Mouse (Mus musculus): ENCODE measurements around the gene Rbm33. TPM values are rescaled to one million over a fixed set of nuclear protein-coding genes. Genes with fewer than 3 reads are reported as not detected.

Rbm33 gene
- total and polyA plus RNA-seq, 3 experiments: 13.6 to 41.1 (median 38.5) TPM

DNA sequence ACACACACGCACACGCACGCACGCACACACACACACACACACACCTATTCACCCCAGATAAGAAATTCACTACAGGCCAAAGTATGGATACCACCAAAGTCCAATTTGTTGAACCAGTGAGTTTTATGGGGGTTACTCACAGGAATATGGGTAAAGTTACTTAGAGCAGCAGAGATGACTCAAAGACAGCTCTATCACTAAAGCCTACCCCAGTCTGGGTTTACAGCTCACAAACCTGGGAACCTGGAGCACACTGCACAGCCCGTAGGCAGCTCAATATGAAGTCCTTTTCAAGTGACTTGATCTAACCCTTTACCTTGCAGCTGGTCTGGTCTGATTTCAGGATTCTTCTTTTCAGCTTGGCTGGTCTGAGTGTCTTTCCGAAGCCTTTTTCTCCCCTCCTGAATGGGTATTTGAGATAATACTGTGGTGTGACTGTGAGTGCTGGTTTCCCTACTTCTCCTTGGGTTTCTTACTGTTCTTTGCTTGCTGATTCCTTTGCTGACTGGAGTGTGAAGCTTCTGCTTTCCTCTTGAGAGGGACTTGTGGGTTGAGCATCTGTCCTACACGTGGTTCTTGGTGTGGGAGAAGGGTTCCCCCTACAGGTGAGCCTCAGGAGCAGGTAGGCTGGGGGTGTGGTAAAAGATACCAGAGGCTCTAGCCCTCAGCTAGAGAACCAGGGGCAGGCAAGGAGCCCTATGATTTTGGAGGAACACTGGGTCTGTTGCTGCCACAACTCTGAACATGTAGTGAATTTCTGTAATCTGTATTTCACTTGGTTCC, 12.3 kb downstream of the Rbm33 start:
- 79% methylated on average over 7 of the region's 7 CpGs for WGBS
- intact Hi-C loops (cut with DNase I): no loop called here

DNA sequence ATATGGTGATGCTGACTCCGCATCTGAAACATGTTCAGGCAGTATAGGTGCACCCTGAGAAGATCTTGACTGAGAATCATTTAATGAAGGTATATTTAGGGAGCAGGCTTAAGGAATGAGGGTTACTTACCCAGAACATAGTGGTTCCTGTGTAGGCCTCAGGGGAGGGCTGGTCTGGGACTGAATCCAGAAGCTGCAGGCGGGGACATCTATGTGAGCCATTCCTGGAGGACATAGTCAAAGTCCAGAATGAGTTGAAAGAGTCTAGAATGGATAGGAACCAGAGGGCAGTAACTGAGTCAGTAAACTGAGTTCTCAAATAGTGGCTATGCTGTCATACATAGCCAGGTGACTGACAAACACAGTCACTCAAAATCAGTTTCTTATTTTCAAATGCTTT, 16.8 kb downstream of the Rbm33 start:
- TF ChIP-seq EP300 (IDR thresholded peaks at IDR 0.05; ENCODE audit: insufficient read depth, low read depth, low read length) (no peak), CTCF (IDR thresholded peaks at IDR 0.05) (no peak), POLR2A (IDR thresholded peaks at IDR 0.05; ENCODE audit: insufficient read depth, low read depth, low read length) (no peak)
- intact Hi-C loops (cut with DNase I): no loop called here
- H3K4me3 ChIP-seq: no peak overlapping the region
- H3K4me1 ChIP-seq (ENCODE audit: control insufficient read depth, insufficient read depth, low read length): peaks cover 3% of the 10 kb centered on the region
- WGBS: 48% methylated on average over 2 of the region's 2 CpGs
- DNase-seq: peak; percentile 53 to 64
- H3K27ac ChIP-seq: no peak overlapping the region
- peaks cover 1% of the 10 kb centered on the region; the same call in 1 of the 2 replicates for H3K79me2 ChIP-seq (replicated peaks; ENCODE audit: control insufficient read depth, insufficient read depth, low read length)
- H3K27me3 ChIP-seq (ENCODE audit: control insufficient read depth, insufficient read depth, low read length): no peaks in the 10 kb centered on the region
- H3K9ac ChIP-seq (ENCODE audit: low read depth, low read length): no peak overlapping the region
- H3K36me3 ChIP-seq (ENCODE audit: control insufficient read depth, insufficient read depth, low read length): peaks cover 29% of the 10 kb centered on the region

More for the DNA sequence above, 12.3 kb downstream of the Rbm33 start:
- no peak overlapping the region for H3K9ac ChIP-seq (ENCODE audit: low read depth, low read length)
- peaks cover 6% of the 10 kb centered on the region for H3K79me2 ChIP-seq (replicated peaks; ENCODE audit: control insufficient read depth, insufficient read depth, low read length)
- H3K36me3 ChIP-seq (ENCODE audit: control insufficient read depth, insufficient read depth, low read length): peaks cover 32% of the 10 kb centered on the region
- DNase-seq: peak in 1 of 2 experiments; percentile 15
- H3K27ac ChIP-seq: no peak overlapping the region
- peaks cover 4% of the 10 kb centered on the region for H3K4me1 ChIP-seq (ENCODE audit: control insufficient read depth, insufficient read depth, low read length)
- no peaks in the 10 kb centered on the region for H3K27me3 ChIP-seq (ENCODE audit: control insufficient read depth, insufficient read depth, low read length)
- H3K4me3 ChIP-seq: no peak overlapping the region
- TF ChIP-seq CTCF (IDR thresholded peaks at IDR 0.05) (peak; percentile 58), POLR2A (IDR thresholded peaks at IDR 0.05; ENCODE audit: insufficient read depth, low read depth, low read length) (no peak)

DNA sequence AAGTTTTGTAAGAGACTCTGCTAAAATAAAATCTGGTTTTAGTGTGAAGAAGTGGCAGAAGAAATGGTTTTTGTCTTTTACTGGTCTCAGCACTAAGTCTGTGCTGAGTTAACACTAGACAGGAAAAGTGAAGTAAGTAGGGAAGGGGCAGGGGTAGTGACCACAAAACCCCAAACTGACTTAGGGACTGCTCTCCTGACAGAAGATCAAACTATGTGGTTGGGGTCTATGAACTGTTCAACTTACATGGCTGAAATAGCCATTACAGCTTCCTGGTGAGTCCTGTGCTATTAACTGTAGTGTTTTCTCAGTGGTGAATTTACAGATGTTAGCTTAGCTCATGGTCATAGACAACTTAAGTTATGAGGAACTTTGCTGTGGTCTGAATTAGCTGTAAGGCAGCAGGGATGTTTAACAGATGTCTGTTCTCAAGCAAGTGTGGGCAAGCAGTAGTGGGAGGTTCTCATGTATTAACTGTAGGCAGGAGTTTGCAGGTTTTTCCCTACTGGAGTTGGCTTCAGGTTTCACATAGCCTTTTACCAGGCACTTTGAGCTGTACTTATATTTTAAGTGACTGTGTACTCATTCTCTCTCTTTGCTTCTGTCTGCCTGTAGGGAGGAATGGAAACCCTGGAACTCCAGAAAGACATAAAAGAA, 35.1 kb downstream of the Rbm33 start:
- no peak overlapping the region for H3K9ac ChIP-seq (ENCODE audit: low read depth, low read length)
- no peak for DNase-seq
- TF ChIP-seq POLR2A (IDR thresholded peaks at IDR 0.05; ENCODE audit: insufficient read depth, low read depth, low read length): no peak
- TF ChIP-seq EP300 (IDR thresholded peaks at IDR 0.05; ENCODE audit: insufficient read depth, low read depth, low read length): no peak
- TF ChIP-seq CTCF (IDR thresholded peaks at IDR 0.05): no peak
- no peak overlapping the region for H3K27ac ChIP-seq
- H3K27me3 ChIP-seq (ENCODE audit: control insufficient read depth, insufficient read depth, low read length): no peaks in the 10 kb centered on the region
- no peaks in the 10 kb centered on the region for H3K4me1 ChIP-seq (ENCODE audit: control insufficient read depth, insufficient read depth, low read length)
- H3K4me3 ChIP-seq: no peak overlapping the region
- no peaks in the 10 kb centered on the region for H3K79me2 ChIP-seq (replicated peaks; ENCODE audit: control insufficient read depth, insufficient read depth, low read length)
- intact Hi-C loops (cut with DNase I): no loop called here
- peaks cover 10% of the 10 kb centered on the region for H3K36me3 ChIP-seq (ENCODE audit: control insufficient read depth, insufficient read depth, low read length)

DNA sequence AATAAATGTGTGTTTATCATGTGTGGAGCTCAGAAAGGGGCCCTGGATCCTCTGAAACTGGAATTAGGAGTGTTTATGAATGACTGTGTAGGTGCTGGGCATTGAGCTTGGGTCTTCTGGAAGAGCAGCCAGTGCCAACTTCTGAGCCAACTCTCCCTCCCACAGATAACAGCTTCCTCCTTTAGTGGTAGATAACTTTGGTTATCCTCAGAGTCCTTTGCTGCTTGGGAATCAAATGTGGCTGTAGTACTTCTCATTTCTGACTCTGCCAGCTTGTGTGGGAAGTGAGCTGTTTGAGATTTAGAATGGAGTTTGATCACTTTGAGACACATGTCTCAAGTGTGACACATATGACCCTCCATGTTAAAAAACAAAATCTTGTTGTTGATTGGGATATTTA, 38.7 kb downstream of the Rbm33 start:
- Histone ChIP-seq H3K79me2 (replicated peaks; ENCODE audit: control insufficient read depth, insufficient read depth, low read length) (0 out of 2 replicates have a peak, but pooled peaks cover 1% of the 10 kb centered on the region), H3K36me3 (ENCODE audit: control insufficient read depth, insufficient read depth, low read length) (peaks cover 14% of the 10 kb centered on the region), H3K4me1 (ENCODE audit: control insufficient read depth, insufficient read depth, low read length) (no peaks in the 10 kb centered on the region), H3K9ac (ENCODE audit: low read depth, low read length) (no peak overlapping the region), H3K27ac (no peak overlapping the region), H3K4me3 (no peak overlapping the region), H3K27me3 (ENCODE audit: control insufficient read depth, insufficient read depth, low read length) (no peaks in the 10 kb centered on the region)
- TF ChIP-seq POLR2A (IDR thresholded peaks at IDR 0.05; ENCODE audit: insufficient read depth, low read depth, low read length) (no peak), CTCF (IDR thresholded peaks at IDR 0.05) (no peak), EP300 (IDR thresholded peaks at IDR 0.05; ENCODE audit: insufficient read depth, low read depth, low read length) (no peak)
- intact Hi-C loops (cut with DNase I): no loop called here
- no peak for DNase-seq

DNA sequence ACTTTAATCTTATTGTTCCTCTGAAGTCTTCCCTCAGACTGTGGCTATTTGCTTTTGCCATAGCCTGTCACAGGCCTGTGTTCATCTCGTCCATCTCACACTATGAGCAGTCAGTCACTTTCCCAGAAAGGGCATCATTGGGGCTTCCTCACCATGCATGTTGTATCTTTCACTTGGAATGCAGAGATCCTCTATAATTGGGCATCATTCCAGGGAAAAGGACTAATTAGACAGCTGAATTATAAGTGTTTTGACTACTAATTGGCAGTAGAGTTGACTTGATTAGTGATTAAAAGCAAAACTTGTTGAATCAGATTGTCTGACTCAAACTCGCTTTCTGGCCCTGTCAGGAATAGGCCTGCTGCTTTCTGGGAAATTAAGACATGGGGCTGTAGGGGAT, 43.8 kb downstream of the Rbm33 start:
- no peak overlapping the region for H3K9ac ChIP-seq (ENCODE audit: low read depth, low read length)
- 96% methylated on average over 2 of the region's 2 CpGs for WGBS
- intact Hi-C loops (cut with DNase I): no loop called here
- no peak overlapping the region for H3K4me3 ChIP-seq
- peaks cover 17% of the 10 kb centered on the region for H3K36me3 ChIP-seq (ENCODE audit: control insufficient read depth, insufficient read depth, low read length)
- peaks cover 3% of the 10 kb centered on the region; the same call in 1 of the 2 replicates for H3K79me2 ChIP-seq (replicated peaks; ENCODE audit: control insufficient read depth, insufficient read depth, low read length)
- H3K27ac ChIP-seq: no peak overlapping the region
- H3K4me1 ChIP-seq (ENCODE audit: control insufficient read depth, insufficient read depth, low read length): no peaks in the 10 kb centered on the region
- TF ChIP-seq CTCF (IDR thresholded peaks at IDR 0.05) (no peak), POLR2A (IDR thresholded peaks at IDR 0.05; ENCODE audit: insufficient read depth, low read depth, low read length) (no peak), EP300 (IDR thresholded peaks at IDR 0.05; ENCODE audit: insufficient read depth, low read depth, low read length) (no peak)
- H3K27me3 ChIP-seq (ENCODE audit: control insufficient read depth, insufficient read depth, low read length): no peaks in the 10 kb centered on the region
- DNase-seq: no peak

DNA sequence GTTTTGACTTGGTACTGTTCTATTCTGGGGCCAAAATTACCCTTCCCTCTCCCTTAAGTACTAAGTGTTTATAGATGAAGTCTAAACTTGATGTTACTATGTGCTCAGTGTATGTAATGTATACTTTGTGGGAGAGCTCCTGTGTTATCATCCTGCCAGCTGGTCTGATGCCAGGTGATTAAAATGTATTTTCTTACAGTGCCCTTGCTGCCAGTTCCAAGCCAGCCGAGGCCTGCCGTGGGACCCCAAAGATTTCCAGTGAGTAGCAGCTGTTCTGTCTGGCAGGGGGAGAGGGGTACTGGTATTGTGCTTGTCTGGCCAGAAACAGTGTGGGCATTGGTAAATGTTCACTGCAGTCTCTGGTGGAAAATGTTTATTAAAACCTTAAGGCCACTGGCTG, 51.1 kb downstream of the Rbm33 start:
- Histone ChIP-seq H3K27me3 (ENCODE audit: control insufficient read depth, insufficient read depth, low read length) (no peaks in the 10 kb centered on the region), H3K36me3 (ENCODE audit: control insufficient read depth, insufficient read depth, low read length) (peaks cover 17% of the 10 kb centered on the region), H3K4me3 (no peak overlapping the region), H3K4me1 (ENCODE audit: control insufficient read depth, insufficient read depth, low read length) (no peaks in the 10 kb centered on the region), H3K79me2 (replicated peaks; ENCODE audit: control insufficient read depth, insufficient read depth, low read length) (peaks cover 3% of the 10 kb centered on the region; the same call in 1 of the 2 replicates), H3K27ac (no peak overlapping the region), H3K9ac (ENCODE audit: low read depth, low read length) (no peak overlapping the region)
- WGBS: 60% methylated on average over 2 of the region's 2 CpGs
- no peak for TF ChIP-seq POLR2A (IDR thresholded peaks at IDR 0.05; ENCODE audit: insufficient read depth, low read depth, low read length)
- no peak for TF ChIP-seq EP300 (IDR thresholded peaks at IDR 0.05; ENCODE audit: insufficient read depth, low read depth, low read length)
- TF ChIP-seq CTCF (IDR thresholded peaks at IDR 0.05): no peak
- intact Hi-C loops (cut with DNase I): no loop called here
- DNase-seq: no peak
